Mouse (Mus musculus) midbrain, postnatal 0 days (tissue): ENCODE data around the gene Smg5. TPM values are rescaled to one million over a fixed set of nuclear protein-coding genes. Genes with fewer than 3 reads are reported as not detected.

Experiments used
- ATAC-seq: fragments of 200-750 bp; cut with Nextera tagmentation; 2 replicates; pipeline ENCODE4 v1.8.0; 2017; ENCODE audit warnings: moderate number of reproducible peaks, mild to moderate bottlenecking, moderate TSS enrichment, moderate library complexity; ENCODE audit not compliant: low FRiP score
- DNase-seq: peaks from one replicate; pipeline ENCODE4 v3.0.0-alpha.2; 2015; ENCODE audit warnings: low spot score
- H3K27ac ChIP-seq: fragments of 300-500 bp; sonication (generic); 2 replicates; pipeline ENCODE4 v1.5.1; 2014; ENCODE audit warnings: low read depth, mild to moderate bottlenecking, low read length, mixed read lengths
- H3K27me3 ChIP-seq: fragments of 300-500 bp; sonication (generic); 2 replicates; pipeline ENCODE4 v1.6.1; 2014; ENCODE audit warnings: low read length, control low read depth, mixed read lengths; ENCODE audit not compliant: insufficient read depth
- H3K36me3 ChIP-seq: fragments of 300-500 bp; sonication (generic); 2 replicates; pipeline ENCODE4 v1.6.1; 2014; ENCODE audit warnings: low read length, control low read depth, mixed read lengths; ENCODE audit not compliant: insufficient read depth
- H3K4me1 ChIP-seq: fragments of 300-500 bp; sonication (generic); 2 replicates; pipeline ENCODE4 v1.6.1; 2014; ENCODE audit warnings: mild to moderate bottlenecking, control low read depth, antibody characterized with exemption, low read length, mixed read lengths; ENCODE audit not compliant: insufficient read depth
- H3K4me2 ChIP-seq: fragments of 300-500 bp; sonication (generic); 2 replicates; pipeline ENCODE4 v1.6.1; 2014; ENCODE audit warnings: low read depth, mild to moderate bottlenecking, low read length, mixed read lengths; ENCODE audit not compliant: poor library complexity, severe bottlenecking
- H3K4me3 ChIP-seq: fragments of 300-500 bp; sonication (generic); 2 replicates; pipeline ENCODE4 v1.5.1; 2014; ENCODE audit warnings: low read depth, mild to moderate bottlenecking, low read length, moderate library complexity
- H3K9ac ChIP-seq: fragments of 300-500 bp; sonication (generic); replicated peaks from 2 replicates; pipeline ENCODE4 v1.6.1; 2014; ENCODE audit warnings: mild to moderate bottlenecking, low read length, moderate library complexity, mixed read lengths; ENCODE audit not compliant: poor library complexity, severe bottlenecking
- H3K9me3 ChIP-seq: fragments of 300-500 bp; sonication (generic); 2 replicates; pipeline ENCODE4 v1.6.1; 2016; ENCODE audit warnings: low read length, control low read depth
- CTCF ChIP-seq: IDR thresholded peaks from 2 replicates; pipeline ENCODE4 v1.5.1; 2016; ENCODE audit warnings: antibody characterized with exemption, mild to moderate bottlenecking
- whole genome bisulfite sequencing: fragments of 180-500 bp; shearing (Covaris S2); extraction: QIAGEN DNeasy Blood & Tissue Kit; methylation state at CpG from one replicate; pipeline ENCODE4 v1.1.7; 2014; 5-methylcytosine and 5-hydroxymethylcytosine counted together
- polyA plus RNA-seq: library from polyadenylated mRNA; unstranded; fragments of >200 nt; fragmentation: Nextera tagmentation; extraction: Ambion mirVana; gene quantifications from 2 replicates; pipeline ENCODE4 v1.2.1, GENCODE M21; 2015
- total RNA-seq: library from RNA; depleted of rRNA; stranded (reverse); fragments of >200 nt; gene quantifications from 2 replicates; pipeline ENCODE4 v1.2.3, GENCODE M21; 2014

The Smg5 gene
- total and polyA plus RNA-seq, 2 experiments from 2014 or later = 49.4 to 86.7 TPM

DNA sequence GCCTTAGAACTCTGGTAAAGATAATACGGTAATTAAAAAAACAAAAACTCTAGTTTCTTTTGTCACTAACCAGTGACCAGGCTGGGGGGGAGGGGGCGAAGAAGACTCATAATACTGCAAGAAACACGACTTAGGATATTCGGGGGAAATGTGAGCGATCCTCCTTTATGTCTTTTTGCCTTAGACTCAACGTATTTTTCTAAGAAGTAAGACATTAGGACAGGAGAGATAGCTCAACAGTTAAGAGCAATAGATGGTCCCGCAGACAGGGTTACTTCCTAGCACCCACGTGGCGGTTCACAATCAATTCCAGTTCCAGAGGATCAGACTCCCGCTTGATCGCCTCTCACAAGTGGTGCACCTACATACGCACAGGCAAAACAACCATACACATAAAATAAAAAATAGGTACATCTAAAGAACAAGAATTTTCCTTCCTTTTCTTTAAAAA, 39.9 kb upstream of the Smg5 start:
- no peaks in the 10 kb centered on the region for H3K27me3 ChIP-seq
- peak overlapping the region; percentile 78 for H3K4me3 ChIP-seq
- H3K9me3 ChIP-seq = no peaks in the 10 kb centered on the region
- TF ChIP-seq CTCF = no peak
- peak overlapping the region; percentile 78; the same call in 1 of the 2 replicates for H3K27ac ChIP-seq
- H3K4me2 ChIP-seq = peak overlapping the region; percentile 45
- H3K9ac ChIP-seq = peak overlapping the region; percentile 42; the same call in 1 of the 2 replicates
- no peak for DNase-seq
- 0 out of 2 replicates have a peak, but pooled peaks cover 6% of the 10 kb centered on the region for H3K4me1 ChIP-seq
- under 1% methylated on average over 12 of the region's 12 CpGs for WGBS
- ATAC-seq = peak; percentile 22; the same call in 1 of the 2 replicates
- H3K36me3 ChIP-seq = peaks cover 9% of the 10 kb centered on the region; the same call in 1 of the 2 replicates

DNA sequence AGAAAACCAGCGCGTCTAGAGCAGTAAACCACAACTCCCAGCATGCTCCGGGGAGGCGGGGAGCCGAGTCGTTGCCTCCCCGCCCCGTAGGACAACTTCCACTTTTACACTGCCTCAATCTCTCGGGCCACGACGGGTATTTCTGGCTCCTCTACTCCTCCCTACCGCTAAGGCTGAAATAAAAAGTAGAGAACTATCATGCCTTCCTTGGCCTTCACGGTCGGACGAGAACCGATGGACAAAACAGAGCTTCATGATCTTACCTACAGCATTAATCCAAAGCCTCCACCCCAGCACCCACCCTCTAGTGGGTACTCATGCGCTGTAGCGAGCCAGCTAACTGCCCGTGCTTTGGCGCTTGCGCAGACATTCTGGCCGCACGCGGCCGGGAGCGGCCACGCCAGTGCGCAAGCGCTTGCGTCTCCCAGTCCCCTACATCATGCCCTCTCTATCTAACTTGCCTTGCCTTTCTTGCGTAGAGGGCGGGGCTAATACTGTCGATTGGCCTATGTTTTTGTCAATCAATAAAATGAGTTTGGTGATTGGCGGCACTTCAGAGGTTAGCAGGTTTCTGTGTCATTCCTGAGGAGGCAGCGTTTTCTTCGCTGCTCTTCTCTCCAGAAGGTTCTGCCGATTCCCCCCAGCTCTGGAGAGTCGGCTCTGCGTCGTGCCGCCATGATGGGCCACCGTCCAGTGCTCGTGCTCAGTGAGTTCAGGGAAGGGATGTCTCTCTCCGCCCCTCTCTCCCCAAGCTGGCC, 39.3 kb upstream of the Smg5 start, which contains the start of the genes Tsacc and Cct3:
TSS of gene Tsacc (minus strand) at position 439 of the 758 bp plus-strand sequence.
TSS of gene Cct3 (plus strand) at position 556 of the 758 bp plus-strand sequence.
- Histone ChIP-seq H3K27me3 (no peaks in the 10 kb centered on the region), H3K4me3 (peak within 1 kb of the TSS; percentile 78), H3K9me3 (no peaks in the 10 kb centered on the region), H3K4me1 (0 out of 2 replicates have a peak, but pooled peaks cover 6% of the 10 kb centered on the region), H3K36me3 (peaks cover 14% of the 10 kb centered on the region; the same call in 1 of the 2 replicates), H3K27ac (peak within 1 kb of the TSS; percentile 92), H3K9ac (peak within 1 kb of the TSS; percentile 86), H3K4me2 (peak within 1 kb of the TSS; percentile 69)
- peak; percentile 61 for TF ChIP-seq CTCF
- WGBS = under 1% methylated on average over 44 of the region's 44 CpGs
- peak; percentile 99 for ATAC-seq
- DNase-seq = peak; percentile 99

DNA sequence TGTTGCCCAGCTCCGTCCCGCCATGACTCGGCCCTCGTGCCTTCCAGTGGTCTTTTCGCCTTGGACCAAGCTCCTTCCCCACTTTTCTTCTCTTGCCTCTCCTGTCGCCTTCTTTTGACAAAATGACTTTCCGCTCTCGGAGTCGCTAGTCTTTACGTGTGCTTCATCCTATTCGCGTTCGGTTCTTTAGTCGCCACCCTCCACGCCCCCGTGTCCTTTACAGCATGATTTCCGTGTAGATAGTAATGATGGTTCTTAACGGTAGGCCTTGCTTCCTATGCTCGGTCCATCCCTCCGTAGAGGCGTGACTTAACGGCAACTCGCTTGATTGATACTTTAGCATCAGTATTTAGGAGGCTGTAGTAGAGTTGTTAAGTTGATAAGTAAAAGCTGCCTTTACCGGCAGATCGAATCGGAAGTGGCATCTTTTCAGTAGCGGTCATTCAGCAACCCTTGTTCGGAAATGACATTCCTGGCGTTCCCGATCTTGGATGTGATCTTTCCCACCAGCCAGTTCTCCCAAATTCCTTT, 38.7 kb upstream of the Smg5 start:
- peak overlapping the region; percentile 92 for H3K27ac ChIP-seq
- no peak for TF ChIP-seq CTCF
- no peaks in the 10 kb centered on the region for H3K9me3 ChIP-seq
- DNase-seq (no peak), ATAC-seq (no peak)
- peak overlapping the region; percentile 86 for H3K9ac ChIP-seq
- H3K36me3 ChIP-seq = peaks cover 19% of the 10 kb centered on the region; the same call in 1 of the 2 replicates
- peak overlapping the region; percentile 78 for H3K4me3 ChIP-seq
- H3K27me3 ChIP-seq = no peaks in the 10 kb centered on the region
- 0 out of 2 replicates have a peak, but pooled peaks cover 6% of the 10 kb centered on the region for H3K4me1 ChIP-seq
- H3K4me2 ChIP-seq = peak overlapping the region; percentile 69
- WGBS = under 1% methylated on average over 30 of the region's 30 CpGs

DNA sequence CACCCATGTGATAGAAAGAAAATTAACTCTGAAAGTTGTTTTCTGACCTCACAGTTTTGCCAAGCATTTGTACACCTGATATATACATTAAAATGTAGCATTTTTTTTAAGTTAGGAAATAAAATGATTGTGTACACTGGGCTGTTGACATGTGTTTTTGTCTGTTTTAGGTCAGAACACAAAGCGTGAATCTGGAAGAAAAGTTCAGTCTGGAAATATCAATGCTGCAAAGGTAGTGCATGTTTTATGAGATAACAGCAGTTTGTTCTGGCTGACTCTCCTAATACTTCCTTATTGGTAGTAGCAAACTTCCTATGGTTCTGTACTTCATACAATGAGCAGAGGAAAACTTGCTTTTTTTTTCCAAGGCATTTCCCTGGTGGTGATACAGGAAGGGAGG, 36.9 kb upstream of the Smg5 start:
- H3K27ac ChIP-seq = no peak overlapping the region
- 96% methylated on average over 1 of the region's 1 CpGs for WGBS
- H3K36me3 ChIP-seq = peaks cover 33% of the 10 kb centered on the region
- H3K4me3 ChIP-seq = no peak overlapping the region
- H3K9ac ChIP-seq = no peak overlapping the region
- H3K27me3 ChIP-seq = no peaks in the 10 kb centered on the region
- TF ChIP-seq CTCF = no peak
- 0 out of 2 replicates have a peak, but pooled peaks cover 6% of the 10 kb centered on the region for H3K4me1 ChIP-seq
- H3K4me2 ChIP-seq = no peak overlapping the region
- ATAC-seq (no peak), DNase-seq (no peak)
- no peaks in the 10 kb centered on the region for H3K9me3 ChIP-seq

DNA sequence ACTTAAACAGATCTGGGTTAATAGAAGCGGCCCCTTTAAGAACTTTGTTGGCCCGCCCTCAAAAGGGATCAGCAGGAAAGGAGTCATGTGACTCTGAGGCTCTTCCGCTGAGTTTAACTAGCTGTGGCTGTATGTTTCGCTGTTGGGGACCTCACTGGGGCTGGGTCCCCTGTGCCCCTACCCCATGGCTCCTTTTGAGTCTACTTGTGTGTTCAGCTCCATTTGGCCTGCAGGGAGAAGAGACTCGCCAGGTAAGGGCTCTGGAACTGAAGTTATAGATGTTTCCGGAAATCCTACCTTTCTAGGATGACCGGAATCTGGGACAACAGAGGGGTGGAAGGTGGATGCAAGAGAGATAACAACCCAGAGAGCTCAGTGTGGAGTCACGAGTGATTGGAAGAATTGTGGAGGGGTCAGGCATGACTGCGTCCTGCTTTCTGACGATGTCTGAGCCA, 11.1 kb upstream of the Smg5 start, which contains the start of gene Glmp:
TSS of gene Glmp (plus strand) at position 73 of the 455 bp plus-strand sequence.
- Histone ChIP-seq H3K4me2 (peak within 1 kb of the TSS; percentile 59), H3K36me3 (peaks cover 45% of the 10 kb centered on the region), H3K4me1 (peaks cover 6% of the 10 kb centered on the region), H3K9me3 (no peaks in the 10 kb centered on the region), H3K9ac (peak within 1 kb of the TSS; percentile 59), H3K4me3 (peak within 1 kb of the TSS; percentile 55), H3K27me3 (no peaks in the 10 kb centered on the region), H3K27ac (no peak within 1 kb of the TSS)
- no peak for TF ChIP-seq CTCF
- WGBS = under 1% methylated on average over 10 of the region's 10 CpGs
- ATAC-seq (peak; percentile 78; the same call in 1 of the 2 replicates), DNase-seq (peak; percentile 80)
